Mouse (Mus musculus) limb, embryonic 13.5 days (tissue): ENCODE results near the gene Zfp335. TPM values are rescaled to one million over a fixed set of nuclear protein-coding genes. Genes with fewer than 3 reads are reported as not detected.

Source experiments
- ATAC-seq: fragments of 200-750 bp; cut with Nextera tagmentation; 2 replicates; pipeline ENCODE4 v1.8.0; 2017; ENCODE audit warnings: low read depth, moderate number of reproducible peaks, moderate TSS enrichment; ENCODE audit not compliant: low FRiP score
- H3K27ac ChIP-seq: fragments of 300-500 bp; sonication (generic); 2 replicates; pipeline ENCODE4 v1.5.1; 2015; ENCODE audit warnings: inconsistent platforms, mild to moderate bottlenecking, moderate library complexity
- H3K27me3 ChIP-seq: fragments of 300-500 bp; sonication (generic); 2 replicates; pipeline ENCODE4 v1.6.1; 2015; ENCODE audit warnings: mild to moderate bottlenecking, inconsistent platforms
- H3K36me3 ChIP-seq: fragments of 300-500 bp; sonication (generic); 2 replicates; pipeline ENCODE4 v1.6.1; 2015; ENCODE audit warnings: inconsistent platforms, mild to moderate bottlenecking, moderate library complexity
- H3K4me1 ChIP-seq: fragments of 300-500 bp; sonication (generic); 2 replicates; pipeline ENCODE4 v1.6.1; 2015; ENCODE audit warnings: inconsistent platforms
- H3K4me2 ChIP-seq: fragments of 300-500 bp; sonication (generic); replicated peaks from 2 replicates; pipeline ENCODE4 v1.6.1; 2015; ENCODE audit warnings: inconsistent platforms, mild to moderate bottlenecking, moderate library complexity
- H3K4me3 ChIP-seq: fragments of 300-500 bp; sonication (generic); 2 replicates; pipeline ENCODE4 v1.5.1; 2015; ENCODE audit warnings: moderate library complexity, mild to moderate bottlenecking, inconsistent platforms
- H3K9ac ChIP-seq: fragments of 300-500 bp; sonication (generic); 2 replicates; pipeline ENCODE4 v1.6.1; 2015; ENCODE audit warnings: mild to moderate bottlenecking, inconsistent platforms
- H3K9me3 ChIP-seq: fragments of 300-500 bp; sonication (generic); 2 replicates; pipeline ENCODE4 v1.6.1; 2016; ENCODE audit warnings: inconsistent platforms
- WGBS: fragments of 180-500 bp; shearing (Covaris S2); methylation state at CpG from one replicate; pipeline ENCODE4 v1.1.7; 2015; 5-methylcytosine and 5-hydroxymethylcytosine counted together
- polyA plus RNA-seq: library from polyadenylated mRNA; unstranded; fragments of >200 nt; fragmentation: Nextera tagmentation; extraction: Ambion mirVana; gene quantifications from 2 replicates; pipeline ENCODE4 v1.2.1, GENCODE M21; 2015

The Zfp335 gene
- polyA plus RNA-seq, 1 experiment from 2014 or later = 15.2 TPM

GRCm38 (mm10) chr2:164906071-164906470 lies 5.5 kb downstream of the Zfp335 start:
- H3K27me3 ChIP-seq = no peaks in the 10 kb centered on the region
- peaks cover 12% of the 10 kb centered on the region for H3K4me1 ChIP-seq
- ATAC-seq = no peak
- H3K4me2 ChIP-seq = no peak overlapping the region
- peaks cover 82% of the 10 kb centered on the region for H3K36me3 ChIP-seq
- no peak overlapping the region for H3K4me3 ChIP-seq
- peaks cover 9% of the 10 kb centered on the region for H3K9me3 ChIP-seq
- WGBS = 97% methylated on average over 4 of the region's 4 CpGs
- no peak overlapping the region for H3K9ac ChIP-seq
- H3K27ac ChIP-seq = no peak overlapping the region

- Histone ChIP-seq H3K4me2 (no peak overlapping the region), H3K27ac (no peak overlapping the region), H3K4me1 (no peaks in the 10 kb centered on the region), H3K36me3 (peaks cover 100% of the 10 kb centered on the region), H3K27me3 (no peaks in the 10 kb centered on the region), H3K9ac (no peak overlapping the region), H3K9me3 (peaks cover 9% of the 10 kb centered on the region), H3K4me3 (no peak overlapping the region)
- ATAC-seq = no peak
- 63% methylated on average over 1 of the region's 1 CpGs for WGBS
Observed at GRCm38 (mm10) chr2:164903496-164903895, 8.1 kb downstream of the Zfp335 start.

- no peak for ATAC-seq
- WGBS = 93% methylated on average over 13 of the region's 13 CpGs
- Histone ChIP-seq H3K4me1 (no peaks in the 10 kb centered on the region), H3K27me3 (no peaks in the 10 kb centered on the region), H3K4me2 (no peak overlapping the region), H3K36me3 (peaks cover 100% of the 10 kb centered on the region), H3K27ac (no peak overlapping the region), H3K9ac (no peak overlapping the region), H3K9me3 (peaks cover 5% of the 10 kb centered on the region), H3K4me3 (no peak overlapping the region)
Observed at GRCm38 (mm10) chr2:164901380-164901779, 10.2 kb downstream of the Zfp335 start.

GRCm38 (mm10) chr2:164899723-164900459 lies 11.7 kb downstream of the Zfp335 start:
- Histone ChIP-seq H3K27ac (no peak overlapping the region), H3K27me3 (no peaks in the 10 kb centered on the region), H3K4me3 (no peak overlapping the region), H3K9ac (no peak overlapping the region), H3K4me1 (no peaks in the 10 kb centered on the region), H3K9me3 (no peaks in the 10 kb centered on the region), H3K4me2 (no peak overlapping the region), H3K36me3 (peaks cover 100% of the 10 kb centered on the region)
- 93% methylated on average over 16 of the region's 16 CpGs for WGBS
- no peak for ATAC-seq

- H3K36me3 ChIP-seq = peaks cover 100% of the 10 kb centered on the region
- 87% methylated on average over 15 of the region's 15 CpGs for WGBS
- H3K9me3 ChIP-seq = no peaks in the 10 kb centered on the region
- ATAC-seq = no peak
- H3K4me3 ChIP-seq = no peak overlapping the region
- no peaks in the 10 kb centered on the region for H3K27me3 ChIP-seq
- H3K9ac ChIP-seq = no peak overlapping the region
- no peak overlapping the region for H3K27ac ChIP-seq
- H3K4me1 ChIP-seq = no peaks in the 10 kb centered on the region
- no peak overlapping the region for H3K4me2 ChIP-seq
Observed at GRCm38 (mm10) chr2:164899034-164899433, 12.5 kb downstream of the Zfp335 start.

GRCm38 (mm10) chr2:164898008-164898407 lies 13.5 kb downstream of the Zfp335 start:
- H3K9me3 ChIP-seq = no peaks in the 10 kb centered on the region
- no peak overlapping the region for H3K27ac ChIP-seq
- H3K4me3 ChIP-seq = no peak overlapping the region
- no peaks in the 10 kb centered on the region for H3K4me1 ChIP-seq
- WGBS = 92% methylated on average over 7 of the region's 7 CpGs
- no peak overlapping the region for H3K9ac ChIP-seq
- ATAC-seq = no peak
- no peaks in the 10 kb centered on the region for H3K27me3 ChIP-seq
- H3K36me3 ChIP-seq = peaks cover 100% of the 10 kb centered on the region
- H3K4me2 ChIP-seq = no peak overlapping the region

GRCm38 (mm10) chr2:164895885-164896284 lies 15.7 kb downstream of the Zfp335 start:
- no peak overlapping the region for H3K27ac ChIP-seq
- no peaks in the 10 kb centered on the region for H3K4me1 ChIP-seq
- H3K27me3 ChIP-seq = no peaks in the 10 kb centered on the region
- peaks cover 100% of the 10 kb centered on the region for H3K36me3 ChIP-seq
- H3K9me3 ChIP-seq = no peaks in the 10 kb centered on the region
- H3K4me2 ChIP-seq = no peak overlapping the region
- no peak overlapping the region for H3K9ac ChIP-seq
- no peak for ATAC-seq
- no peak overlapping the region for H3K4me3 ChIP-seq
- WGBS = 94% methylated on average over 6 of the region's 6 CpGs

- ATAC-seq = no peak
- Histone ChIP-seq H3K27ac (no peak overlapping the region), H3K27me3 (no peaks in the 10 kb centered on the region), H3K4me1 (no peaks in the 10 kb centered on the region), H3K4me2 (no peak overlapping the region), H3K9ac (no peak overlapping the region), H3K36me3 (peaks cover 100% of the 10 kb centered on the region), H3K9me3 (no peaks in the 10 kb centered on the region), H3K4me3 (no peak overlapping the region)
- WGBS = 84% methylated on average over 1 of the region's 1 CpGs
Observed at GRCm38 (mm10) chr2:164894644-164895043, 16.9 kb downstream of the Zfp335 start.

- Histone ChIP-seq H3K4me3 (no peak overlapping the region), H3K27ac (no peak overlapping the region), H3K4me1 (no peaks in the 10 kb centered on the region), H3K9ac (no peak overlapping the region), H3K9me3 (no peaks in the 10 kb centered on the region), H3K27me3 (no peaks in the 10 kb centered on the region), H3K36me3 (peaks cover 100% of the 10 kb centered on the region), H3K4me2 (no peak overlapping the region)
- ATAC-seq = no peak
- WGBS = 60% methylated on average over 5 of the region's 5 CpGs
Observed at GRCm38 (mm10) chr2:164894048-164894447, 17.5 kb downstream of the Zfp335 start.

- H3K9ac ChIP-seq = no peak overlapping the region
- no peak overlapping the region for H3K27ac ChIP-seq
- 91% methylated on average over 6 of the region's 6 CpGs for WGBS
- no peaks in the 10 kb centered on the region for H3K27me3 ChIP-seq
- no peak for ATAC-seq
- H3K4me2 ChIP-seq = no peak overlapping the region
- no peak overlapping the region for H3K4me3 ChIP-seq
- peaks cover 100% of the 10 kb centered on the region for H3K36me3 ChIP-seq
- no peaks in the 10 kb centered on the region for H3K9me3 ChIP-seq
- no peaks in the 10 kb centered on the region for H3K4me1 ChIP-seq
Observed at GRCm38 (mm10) chr2:164892696-164893216, 18.8 kb downstream of the Zfp335 start.

GRCm38 (mm10) chr2:164891908-164892695 lies 19.5 kb downstream of the Zfp335 start:
- Histone ChIP-seq H3K4me3 (no peak overlapping the region), H3K9me3 (no peaks in the 10 kb centered on the region), H3K4me1 (no peaks in the 10 kb centered on the region), H3K27me3 (no peaks in the 10 kb centered on the region), H3K4me2 (no peak overlapping the region), H3K27ac (no peak overlapping the region), H3K36me3 (peaks cover 100% of the 10 kb centered on the region), H3K9ac (no peak overlapping the region)
- no peak for ATAC-seq
- 89% methylated on average over 15 of the region's 15 CpGs for WGBS

- 87% methylated on average over 13 of the region's 13 CpGs for WGBS
- no peak overlapping the region for H3K9ac ChIP-seq
- no peak for ATAC-seq
- H3K27ac ChIP-seq = no peak overlapping the region
- H3K9me3 ChIP-seq = no peaks in the 10 kb centered on the region
- no peaks in the 10 kb centered on the region for H3K27me3 ChIP-seq
- no peaks in the 10 kb centered on the region for H3K4me1 ChIP-seq
- no peak overlapping the region for H3K4me3 ChIP-seq
- H3K4me2 ChIP-seq = no peak overlapping the region
- H3K36me3 ChIP-seq = peaks cover 100% of the 10 kb centered on the region
Observed at GRCm38 (mm10) chr2:164891056-164891834, 20.3 kb downstream of the Zfp335 start.
